Mouse (Mus musculus) G1E (cell line): ENCODE data around the gene Rfx3. TPM values are rescaled to one million over a fixed set of nuclear protein-coding genes. Genes with fewer than 3 reads are reported as not detected.

Experiments
- ATAC-seq: 2 replicates; pipeline ENCODE4 v1.8.0; 2016; ENCODE audit warnings: mild to moderate bottlenecking; ENCODE audit not compliant: insufficient number of reproducible peaks, poor library complexity, low FRiP score, severe bottlenecking; ENCODE audit errors: extremely low read depth
- DNase-seq: peaks from one replicate; pipeline ENCODE4 v3.0.0; 2012; ENCODE audit warnings: low spot score
- H3K27me3 ChIP-seq: 2 replicates; pipeline ENCODE4 v1.6.1; 2012; ENCODE audit warnings: mild to moderate bottlenecking, low read length, inconsistent platforms; ENCODE audit not compliant: insufficient read depth
- H3K36me3 ChIP-seq: replicated peaks from 2 replicates; pipeline ENCODE3; 2012; ENCODE audit warnings: mild to moderate bottlenecking, inconsistent platforms
- H3K4me1 ChIP-seq: 2 replicates; pipeline ENCODE4 v1.6.1; 2012; ENCODE audit warnings: low read depth, low read length, inconsistent platforms, mixed read lengths; ENCODE audit not compliant: insufficient read depth
- H3K4me3 ChIP-seq: 2 replicates; pipeline ENCODE4 v1.5.1; 2012; ENCODE audit warnings: low read depth, mild to moderate bottlenecking, inconsistent platforms, low read length, moderate library complexity, mixed read lengths
- H3K9me3 ChIP-seq: replicated peaks from 2 replicates; pipeline ENCODE4 v1.6.1; 2012; ENCODE audit warnings: inconsistent platforms
- CTCF ChIP-seq: IDR thresholded peaks from 2 replicates; pipeline ENCODE4 v1.5.1; 2012; ENCODE audit warnings: low read depth, low read length, inconsistent platforms, mixed read lengths
- GATA1 ChIP-seq: IDR thresholded peaks from 2 replicates; pipeline ENCODE4 v1.6.1; 2012; ENCODE audit warnings: borderline replicate concordance, low read length, inconsistent platforms, mixed read lengths
- GATA2 ChIP-seq: IDR thresholded peaks from 2 replicates; pipeline ENCODE4 v1.6.1; 2012; ENCODE audit warnings: low read depth, low read length, inconsistent platforms, borderline replicate concordance
- POLR2AphosphoS5 ChIP-seq: IDR thresholded peaks from 2 replicates; pipeline ENCODE4 v1.6.1; 2012; ENCODE audit warnings: low read depth, low read length, inconsistent platforms; ENCODE audit not compliant: insufficient replicate concordance
- TAL1 ChIP-seq: conservative IDR thresholded peaks from 2 replicates; pipeline ENCODE4 v1.6.1; 2012; ENCODE audit warnings: low read depth, low read length, inconsistent platforms, mixed read lengths
- polyA plus RNA-seq: library from polyadenylated mRNA; stranded (reverse); fragments of >175 nt; gene quantifications from 2 replicates; pipeline ENCODE4 v1.2.3, GENCODE M21; 2012
- total RNA-seq, 2 experiments: library from RNA; stranded (forward) in 1 of 2; stranded (reverse) in 1 of 2; fragments of 200-1000 nt in 1 of 2; fragments of >200 nt in 1 of 2; fragmentation: Nextera tagmentation in 1 of 2; gene quantifications; 2 replicates each; pipeline ENCODE4 v1.2.3; 2014 to 2017

Gene Rfx3
- total and polyA plus RNA-seq, 3 experiments = 0.50 to 13.7 (median 3.8) TPM

DNA sequence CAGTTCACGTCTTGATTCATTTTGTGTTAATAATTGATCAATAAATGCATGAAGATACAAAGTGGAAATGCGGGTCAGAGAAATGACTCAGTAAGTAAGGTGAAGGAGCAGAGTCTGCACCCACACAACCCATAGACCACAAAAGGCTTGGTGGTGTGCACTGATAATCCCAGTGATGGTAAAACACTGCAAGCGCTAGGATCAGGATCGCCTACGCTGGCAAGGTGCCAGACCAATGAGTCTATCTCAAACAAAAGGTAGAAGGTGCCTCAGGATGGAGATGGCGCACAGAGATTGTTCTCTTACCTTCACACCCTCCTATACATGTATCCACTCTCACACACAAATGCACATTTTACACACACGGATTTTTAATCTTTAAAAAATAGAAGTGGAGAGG is 18.2 kb downstream of the Rfx3 start:
- no peaks in the 10 kb centered on the region for H3K9me3 ChIP-seq
- no peaks in the 10 kb centered on the region for H3K36me3 ChIP-seq
- H3K4me3 ChIP-seq = no peak overlapping the region
- ATAC-seq (no peak), DNase-seq (no peak)
- TF ChIP-seq TAL1 (no peak), POLR2AphosphoS5 (no peak), CTCF (no peak), GATA1 (no peak), GATA2 (no peak)
- H3K4me1 ChIP-seq = peaks cover 6% of the 10 kb centered on the region
- no peaks in the 10 kb centered on the region for H3K27me3 ChIP-seq

DNA sequence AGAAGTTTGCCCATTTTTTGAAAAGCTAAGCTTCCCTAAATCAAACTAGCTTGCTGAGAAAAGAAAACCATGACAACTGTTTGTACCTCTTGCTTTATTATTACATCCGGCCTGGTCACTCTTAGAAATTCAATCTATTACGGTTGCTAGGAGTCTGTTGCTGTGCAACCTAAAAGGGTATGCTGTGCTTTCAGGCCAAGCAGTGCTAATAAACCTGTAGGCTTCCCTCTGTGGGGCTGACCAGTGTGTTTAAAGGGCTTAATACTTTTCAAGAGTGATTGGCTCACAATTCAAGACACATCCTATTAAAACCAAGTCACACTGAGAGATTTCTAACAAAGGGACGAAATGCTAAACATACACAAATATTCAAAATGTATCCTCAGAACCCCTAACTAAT is 22.2 kb downstream of the Rfx3 start:
- no peak for TF ChIP-seq TAL1
- TF ChIP-seq CTCF = no peak
- TF ChIP-seq GATA2 = no peak
- no peak for TF ChIP-seq GATA1
- H3K27me3 ChIP-seq = no peaks in the 10 kb centered on the region
- H3K4me3 ChIP-seq = no peak overlapping the region
- H3K9me3 ChIP-seq = no peaks in the 10 kb centered on the region
- no peaks in the 10 kb centered on the region for H3K36me3 ChIP-seq
- DNase-seq (no peak), ATAC-seq (no peak)
- peaks cover 6% of the 10 kb centered on the region for H3K4me1 ChIP-seq

DNA sequence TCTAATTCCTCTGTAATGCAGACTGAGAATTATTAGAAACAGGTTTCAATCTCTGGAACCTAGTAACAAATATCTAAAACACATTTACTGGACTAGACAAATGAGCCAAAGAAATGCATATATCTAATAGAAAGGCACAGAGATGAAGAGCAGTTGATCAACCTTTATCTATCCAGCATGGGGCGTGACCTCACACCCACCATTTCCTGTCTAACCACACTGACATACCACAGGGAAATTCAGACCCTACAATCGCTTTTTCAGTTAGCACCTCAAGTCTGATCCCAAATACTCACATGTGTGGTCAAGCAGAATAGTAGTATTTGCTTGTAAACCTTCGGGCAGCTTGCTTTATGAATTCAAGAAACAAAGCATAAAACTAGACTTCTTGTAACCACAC is 43.4 kb downstream of the Rfx3 start:
- TF ChIP-seq TAL1 (no peak), GATA2 (no peak), GATA1 (no peak), CTCF (no peak), POLR2AphosphoS5 (no peak)
- no peaks in the 10 kb centered on the region for H3K9me3 ChIP-seq
- H3K4me3 ChIP-seq = no peak overlapping the region
- peaks cover 14% of the 10 kb centered on the region for H3K4me1 ChIP-seq
- no peaks in the 10 kb centered on the region for H3K27me3 ChIP-seq
- ATAC-seq (peak; percentile 92), DNase-seq (peak; percentile 3)
- no peaks in the 10 kb centered on the region for H3K36me3 ChIP-seq

DNA sequence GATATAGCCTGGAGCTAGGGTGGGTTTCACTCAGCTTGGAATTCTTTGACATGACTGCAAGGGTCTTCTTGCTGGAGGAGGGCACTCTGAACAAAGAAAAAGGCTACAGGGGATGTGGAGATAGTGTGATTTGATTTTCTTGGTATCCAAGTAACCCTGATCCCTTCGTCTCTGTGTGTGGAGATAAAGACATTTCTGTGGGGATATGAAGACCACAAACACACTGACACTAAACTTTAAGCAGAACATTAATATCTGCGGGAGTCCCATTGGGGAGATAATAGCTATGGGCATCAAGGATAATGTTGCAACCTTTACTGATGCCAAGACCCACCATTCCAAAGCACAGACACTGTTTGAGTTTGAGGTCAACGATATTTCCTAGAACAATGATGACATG is 49.7 kb downstream of the Rfx3 start:
- TF ChIP-seq TAL1 = no peak
- no peak for TF ChIP-seq CTCF
- no peak for TF ChIP-seq GATA2
- TF ChIP-seq GATA1 = no peak
- peaks cover 6% of the 10 kb centered on the region; the same call in 1 of the 2 replicates for H3K4me1 ChIP-seq
- H3K27me3 ChIP-seq = no peaks in the 10 kb centered on the region
- H3K4me3 ChIP-seq = no peak overlapping the region
- H3K36me3 ChIP-seq = no peaks in the 10 kb centered on the region
- DNase-seq (no peak), ATAC-seq (no peak)
- no peaks in the 10 kb centered on the region for H3K9me3 ChIP-seq

DNA sequence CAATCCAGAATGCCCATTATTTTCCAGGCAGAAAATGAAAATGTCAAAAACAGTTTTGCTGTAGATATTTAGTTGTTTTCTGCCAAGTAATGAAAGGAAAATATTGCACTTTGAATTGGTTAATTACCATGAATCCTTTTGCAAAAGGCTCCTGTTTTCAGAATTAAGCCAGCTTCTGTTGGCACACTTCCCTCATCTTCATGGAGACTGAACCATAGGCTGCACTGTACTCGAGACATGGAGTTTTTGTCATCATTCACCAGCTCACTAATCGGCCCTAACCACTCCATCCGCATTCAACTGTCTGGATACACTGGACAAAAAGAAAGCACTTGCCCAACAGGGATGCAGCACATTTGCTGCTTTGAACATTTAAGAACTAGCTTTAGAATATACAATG is 75.5 kb downstream of the Rfx3 start:
- H3K4me1 ChIP-seq = no peaks in the 10 kb centered on the region
- H3K9me3 ChIP-seq = no peaks in the 10 kb centered on the region
- H3K27me3 ChIP-seq = no peaks in the 10 kb centered on the region
- H3K4me3 ChIP-seq = no peak overlapping the region
- no peak for ATAC-seq
- DNase-seq = no peak
- TF ChIP-seq GATA2 (no peak), GATA1 (no peak), POLR2AphosphoS5 (no peak), CTCF (no peak), TAL1 (no peak)
- H3K36me3 ChIP-seq = peaks cover 2% of the 10 kb centered on the region

DNA sequence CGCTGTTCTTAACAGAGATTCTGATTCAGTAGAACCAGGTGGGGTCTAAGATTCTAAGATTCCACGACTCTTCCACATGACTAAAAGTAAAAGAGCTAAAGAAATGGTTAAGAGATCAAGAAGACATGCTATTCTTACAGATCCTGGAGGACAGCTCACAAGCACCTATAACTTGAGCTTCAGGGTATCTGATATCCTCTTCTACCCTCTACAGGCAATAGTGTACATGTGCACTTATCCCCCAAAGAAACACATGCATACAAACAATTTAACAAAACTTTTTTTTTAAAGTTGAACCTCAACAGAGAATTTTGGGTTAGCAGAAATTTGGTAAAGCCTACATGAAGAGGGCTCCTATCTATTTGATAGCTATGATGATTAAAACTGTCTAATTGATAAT is 79.8 kb downstream of the Rfx3 start:
- TF ChIP-seq TAL1 (no peak), GATA1 (no peak), POLR2AphosphoS5 (no peak), CTCF (no peak), GATA2 (no peak)
- peaks cover 3% of the 10 kb centered on the region; the same call in 1 of the 2 replicates for H3K4me1 ChIP-seq
- H3K4me3 ChIP-seq = no peak overlapping the region
- no peaks in the 10 kb centered on the region for H3K9me3 ChIP-seq
- no peaks in the 10 kb centered on the region for H3K27me3 ChIP-seq
- H3K36me3 ChIP-seq = peaks cover 2% of the 10 kb centered on the region
- no peak for ATAC-seq
- no peak for DNase-seq

DNA sequence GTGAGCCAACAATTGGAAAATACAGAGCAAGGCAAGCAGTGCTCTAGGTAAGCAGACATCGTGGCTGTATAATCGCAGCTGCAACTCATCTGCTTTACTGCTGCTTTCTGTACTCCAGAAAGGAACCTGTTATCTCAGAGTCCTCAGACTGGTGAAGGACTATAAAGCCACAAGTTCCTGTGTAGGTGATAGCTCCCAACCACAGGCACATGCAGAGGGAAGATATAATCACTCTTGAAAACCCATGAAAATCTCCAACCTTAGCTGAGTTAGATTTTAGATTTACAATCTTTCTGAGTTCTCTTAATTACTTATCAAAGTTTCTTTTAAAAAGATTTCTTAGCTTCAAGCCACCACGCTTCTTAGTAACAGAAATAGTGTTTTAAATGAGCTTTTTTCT is 84.6 kb downstream of the Rfx3 start:
- peak; percentile 85 for ATAC-seq
- no peak for TF ChIP-seq POLR2AphosphoS5
- TF ChIP-seq TAL1 = peak; percentile 60
- no peak for TF ChIP-seq GATA2
- DNase-seq = peak; percentile 12
- Histone ChIP-seq H3K4me3 (no peak overlapping the region), H3K4me1 (peaks cover 5% of the 10 kb centered on the region; the same call in 1 of the 2 replicates), H3K36me3 (no peaks in the 10 kb centered on the region), H3K27me3 (no peaks in the 10 kb centered on the region), H3K9me3 (no peaks in the 10 kb centered on the region)
